Mouse (Mus musculus) megakaryocyte, adult 5-6 weeks (primary cell): ENCODE measurements around the gene Trhr2. TPM values are rescaled to one million over a fixed set of nuclear protein-coding genes. Genes with fewer than 3 reads are reported as not detected.

Experiments used
- ATAC-seq: 2 replicates; pipeline ENCODE4 v1.8.0; 2016; ENCODE audit warnings: mild to moderate bottlenecking, inconsistent platforms; ENCODE audit not compliant: poor library complexity, severe bottlenecking
- total RNA-seq, 2 experiments: library from RNA; stranded (forward) in 1 of 2; stranded (reverse) in 1 of 2; fragments of 153-499, 151-499 nt in 1 of 2; fragments of 221-1000, 200-1000 nt in 1 of 2; gene quantifications; 2 replicates each; pipeline versions ENCODE4 v1.2.3 to v1.2.4; 2015 to 2017

Gene Trhr2
- not detected in 2 replicates for total RNA-seq (2015)
- not detected in 2 replicates for total RNA-seq (2017)

- no peak for ATAC-seq
These were observed at the start of gene Trhr2 for GRCm38 (mm10) chr8:122360696-122361416. TSS of gene Trhr2 (minus strand) at chr8:122360746.

GRCm38 (mm10) chr8:122407678-122408077 lies 47.1 kb upstream of the Trhr2 start:
- ATAC-seq = no peak

GRCm38 (mm10) chr8:122405146-122405805 lies 44.7 kb upstream of the Trhr2 start:
- no peak for ATAC-seq

GRCm38 (mm10) chr8:122398186-122398585 lies 37.6 kb upstream of the Trhr2 start:
- ATAC-seq = no peak

GRCm38 (mm10) chr8:122395291-122395690 lies 34.7 kb upstream of the Trhr2 start:
- ATAC-seq = no peak

GRCm38 (mm10) chr8:122393717-122394116 lies 33.2 kb upstream of the Trhr2 start:
- ATAC-seq = no peak

GRCm38 (mm10) chr8:122390758-122391157 lies 30.2 kb upstream of the Trhr2 start:
- ATAC-seq = no peak

GRCm38 (mm10) chr8:122389357-122389756 lies 28.8 kb upstream of the Trhr2 start:
- ATAC-seq = no peak

- ATAC-seq = no peak
These were observed 22.5 kb upstream of the Trhr2 start for GRCm38 (mm10) chr8:122383039-122383438.

GRCm38 (mm10) chr8:122376365-122377231 lies 16.1 kb upstream of the Trhr2 start, which contains the start of gene Zc3h18:
TSS of gene Zc3h18 (plus strand) at chr8:122376609.
- ATAC-seq = peak; percentile 99

- no peak for ATAC-seq
These were observed 15.3 kb upstream of the Trhr2 start for GRCm38 (mm10) chr8:122375751-122376364.

GRCm38 (mm10) chr8:122375320-122375719 lies 14.8 kb upstream of the Trhr2 start:
- no peak for ATAC-seq

- ATAC-seq = no peak
These were observed 11.2 kb upstream of the Trhr2 start for GRCm38 (mm10) chr8:122371706-122372105.

GRCm38 (mm10) chr8:122369665-122370064 lies 9.1 kb upstream of the Trhr2 start:
- peak; percentile 81 for ATAC-seq

- no peak for ATAC-seq
These were observed 7.9 kb upstream of the Trhr2 start for GRCm38 (mm10) chr8:122368494-122368893.

GRCm38 (mm10) chr8:122362967-122363366 lies 2.4 kb upstream of the Trhr2 start:
- no peak for ATAC-seq

GRCm38 (mm10) chr8:122362271-122362670 lies 1.7 kb upstream of the Trhr2 start:
- ATAC-seq = no peak

- ATAC-seq = no peak
These were observed 1.3 kb downstream of the Trhr2 start for GRCm38 (mm10) chr8:122359111-122359775.

GRCm38 (mm10) chr8:122357641-122358040 lies 2.9 kb downstream of the Trhr2 start:
- no peak for ATAC-seq

- no peak for ATAC-seq
These were observed 3.3 kb downstream of the Trhr2 start for GRCm38 (mm10) chr8:122357202-122357601.
